Mouse (Mus musculus): ENCODE measurements around the gene Slc25a10.
A peak's percentile ranks its signal among the peaks of the same experiment; 100 is the strongest.

Gene Slc25a10

GRCm38 (mm10) chr11:120484265-120484981 is 7.2 kb upstream of the Slc25a10 start, which contains the start of gene Mrpl12:
Mrpl12 (plus strand) TSS chr11:120484613.
- peak; percentile 97 for DNase-seq (ENCODE audit: low spot score)

DNA sequence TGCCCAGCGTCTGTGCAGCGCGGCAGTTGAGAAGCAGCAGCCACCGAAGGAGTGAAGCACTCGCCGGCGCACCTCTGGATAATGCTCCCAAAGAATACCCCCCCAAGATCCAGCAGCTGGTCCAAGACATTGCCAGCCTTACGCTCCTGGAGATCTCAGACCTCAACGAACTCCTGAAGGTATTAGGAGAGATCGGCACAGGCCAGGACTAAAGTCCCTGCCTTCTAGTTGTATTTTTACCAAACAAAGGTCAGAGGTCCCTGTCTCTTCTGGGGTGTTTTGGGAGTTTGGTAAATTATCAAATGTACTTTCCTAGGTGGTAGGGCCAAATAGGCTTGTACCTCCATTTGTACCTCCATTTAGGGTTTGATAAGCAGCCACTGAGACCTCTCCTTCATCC is 6.4 kb upstream of the Slc25a10 start:
- DNase-seq (ENCODE audit: low spot score), result no peak

GRCm38 (mm10) chr11:120488516-120488915 is 3.1 kb upstream of the Slc25a10 start:
- no peak for DNase-seq (ENCODE audit: low spot score)

- DNase-seq (ENCODE audit: low spot score), result peak; percentile 95
Measured at GRCm38 (mm10) chr11:120489054-120489761, 2.4 kb upstream of the Slc25a10 start.

DNA sequence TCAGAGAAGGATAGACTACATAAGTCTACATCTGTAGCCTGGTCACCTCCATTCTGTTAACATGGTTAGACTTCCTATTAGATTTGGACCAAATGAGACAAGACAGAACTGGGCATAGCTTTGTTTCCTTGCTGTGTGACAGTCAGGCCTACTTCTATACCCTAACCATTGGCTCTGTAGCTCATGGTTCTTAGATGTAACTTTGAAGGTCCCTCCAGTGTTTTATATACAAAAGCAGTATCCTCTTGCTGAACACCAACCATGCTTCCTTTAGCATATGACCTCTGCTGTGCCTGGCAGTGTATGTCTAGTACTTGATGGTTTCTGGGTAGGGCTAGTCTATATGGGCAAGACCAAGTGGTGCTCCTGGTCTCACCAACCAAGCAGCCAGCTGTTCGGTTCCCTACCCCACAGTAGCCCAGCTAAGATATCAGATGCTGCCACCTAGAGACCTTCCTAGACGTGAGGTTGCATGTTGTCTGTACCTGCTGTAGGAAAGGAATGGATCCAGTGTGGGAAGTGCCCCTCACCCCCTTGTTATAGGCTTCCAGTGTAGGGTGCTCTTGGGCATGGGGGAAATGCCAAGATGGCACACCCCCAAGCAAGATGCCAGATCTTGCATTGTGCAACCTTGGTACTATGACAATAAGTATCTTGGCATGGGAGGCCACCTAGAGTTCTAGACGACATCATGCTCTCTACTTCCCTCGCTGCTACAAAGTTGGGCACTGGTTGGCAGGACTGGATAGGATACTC is 1.2 kb upstream of the Slc25a10 start:
- DNase-seq (ENCODE audit: low spot score), result no peak

- DNase-seq (ENCODE audit: low spot score), result peak; percentile 42
Measured at GRCm38 (mm10) chr11:120492024-120492877, 611 bp downstream of the Slc25a10 start.

DNA sequence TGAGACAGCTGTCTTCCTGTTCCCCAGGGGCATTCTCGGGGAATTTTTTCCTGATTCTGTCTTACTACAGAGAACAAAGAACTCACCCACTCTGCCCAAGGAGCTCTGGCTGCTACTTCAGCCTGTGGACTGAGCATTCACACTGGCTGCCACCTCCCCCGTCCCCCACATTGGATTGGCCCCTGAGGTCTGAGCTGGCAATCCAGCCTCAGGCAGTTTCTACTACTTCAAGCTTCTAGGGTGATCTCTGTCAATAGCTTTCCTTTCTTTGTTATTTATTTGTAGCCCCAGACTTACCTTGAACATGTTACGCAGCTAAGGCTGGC is 1.2 kb downstream of the Slc25a10 start:
- DNase-seq (ENCODE audit: low spot score), result peak; percentile 38

DNA sequence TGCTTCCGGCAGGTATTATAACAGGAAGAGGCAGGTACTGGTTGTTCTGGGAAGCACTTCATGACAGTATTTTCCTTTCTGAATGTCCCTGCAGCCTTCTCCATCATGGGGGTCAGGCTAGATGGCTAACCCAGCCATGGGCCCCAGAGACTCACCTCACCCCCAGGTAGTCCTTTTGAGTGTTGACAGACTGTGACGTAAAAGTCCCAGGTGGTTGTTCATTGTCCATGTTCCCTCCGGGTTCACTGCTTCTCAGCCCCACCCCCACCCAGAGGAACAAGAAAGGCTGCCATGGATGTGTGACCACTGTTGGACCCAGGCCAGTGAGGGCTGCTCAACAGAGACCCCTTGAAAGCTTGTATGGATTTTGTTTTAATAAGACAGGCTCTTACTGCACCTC is 1.7 kb downstream of the Slc25a10 start:
- DNase-seq (ENCODE audit: low spot score), result no peak

DNA sequence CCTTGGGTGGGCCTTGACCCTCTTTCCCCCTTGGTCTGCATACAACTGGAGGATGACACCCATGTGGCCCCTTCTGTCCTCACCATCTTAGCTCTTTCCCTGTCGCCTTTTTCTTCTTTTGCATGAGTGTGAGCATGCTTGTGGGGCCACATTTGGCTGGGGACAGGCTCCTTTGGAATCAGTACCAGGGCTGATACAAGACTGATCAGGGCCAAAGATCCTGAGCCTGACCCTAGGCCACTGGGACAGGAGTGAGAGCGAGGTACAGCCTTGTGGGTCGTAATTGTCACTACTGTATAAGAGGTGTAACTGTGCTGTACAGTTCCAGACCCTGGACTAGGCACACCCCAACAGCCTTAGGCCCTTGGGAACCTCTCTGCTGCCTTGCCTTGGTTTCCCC is 2.3 kb downstream of the Slc25a10 start:
- no peak for DNase-seq (ENCODE audit: low spot score)

GRCm38 (mm10) chr11:120497436-120497835 is 5.8 kb downstream of the Slc25a10 start:
- no peak for DNase-seq (ENCODE audit: low spot score)

DNA sequence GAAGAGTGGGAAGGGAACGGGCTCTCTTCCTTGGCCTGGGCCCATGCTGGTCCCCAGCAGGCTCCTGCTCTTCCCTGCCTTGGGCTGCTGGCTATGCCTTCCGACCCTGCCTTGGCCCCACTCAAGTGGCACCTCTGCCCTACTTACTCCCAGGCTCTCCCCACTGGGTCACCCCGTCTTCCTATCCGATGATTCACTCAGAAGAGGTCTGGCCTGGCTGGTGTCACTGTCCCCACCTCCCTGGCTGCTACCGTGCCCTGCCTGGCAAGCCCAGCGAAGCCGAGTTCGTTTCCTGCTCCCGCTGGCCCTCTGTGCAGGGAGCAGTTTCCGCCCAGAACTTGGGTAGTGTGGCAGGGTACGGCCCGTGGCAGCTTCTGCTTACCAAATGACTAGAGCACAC is 6.6 kb downstream of the Slc25a10 start:
- DNase-seq (ENCODE audit: low spot score), result no peak

- DNase-seq (ENCODE audit: low spot score), result no peak
Measured at GRCm38 (mm10) chr11:120498891-120499290, 7.3 kb downstream of the Slc25a10 start.

- no peak for DNase-seq (ENCODE audit: low spot score)
Measured at GRCm38 (mm10) chr11:120499894-120500293, 8.3 kb downstream of the Slc25a10 start.

- no peak for DNase-seq (ENCODE audit: low spot score)
Measured at GRCm38 (mm10) chr11:120500357-120500756, 8.7 kb downstream of the Slc25a10 start.

DNA sequence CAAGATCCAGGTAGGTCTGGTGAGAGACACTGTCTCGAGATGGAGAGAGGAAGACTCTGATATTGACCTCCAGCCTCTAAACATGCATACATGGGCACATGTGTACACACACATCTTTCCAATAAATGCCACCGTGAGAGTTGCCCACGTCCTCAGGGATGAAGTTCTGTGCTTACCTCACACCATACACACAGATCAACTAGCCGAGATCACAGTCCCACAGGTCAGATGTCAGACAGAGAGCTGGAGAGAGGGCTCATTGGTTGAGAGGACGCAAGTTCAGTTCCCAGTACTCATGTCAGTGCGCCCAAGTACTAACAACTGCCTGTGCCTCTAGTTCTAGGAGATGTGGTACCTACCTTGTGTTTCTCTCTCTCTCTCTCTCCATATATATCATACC is 9.4 kb downstream of the Slc25a10 start:
- DNase-seq (ENCODE audit: low spot score), result no peak

- no peak for DNase-seq (ENCODE audit: low spot score)
Measured at GRCm38 (mm10) chr11:120501701-120502100, 10.1 kb downstream of the Slc25a10 start.

GRCm38 (mm10) chr11:120505661-120506060 is 14.0 kb downstream of the Slc25a10 start:
- DNase-seq (ENCODE audit: low spot score), result no peak

GRCm38 (mm10) chr11:120506899-120507298 is 15.3 kb downstream of the Slc25a10 start:
- DNase-seq (ENCODE audit: low spot score), result peak; percentile 21

- no peak for DNase-seq (ENCODE audit: low spot score)
Measured at GRCm38 (mm10) chr11:120507611-120508289, 16.1 kb downstream of the Slc25a10 start.

- no peak for DNase-seq (ENCODE audit: low spot score)
Measured at GRCm38 (mm10) chr11:120508290-120508870, 16.7 kb downstream of the Slc25a10 start.

DNA sequence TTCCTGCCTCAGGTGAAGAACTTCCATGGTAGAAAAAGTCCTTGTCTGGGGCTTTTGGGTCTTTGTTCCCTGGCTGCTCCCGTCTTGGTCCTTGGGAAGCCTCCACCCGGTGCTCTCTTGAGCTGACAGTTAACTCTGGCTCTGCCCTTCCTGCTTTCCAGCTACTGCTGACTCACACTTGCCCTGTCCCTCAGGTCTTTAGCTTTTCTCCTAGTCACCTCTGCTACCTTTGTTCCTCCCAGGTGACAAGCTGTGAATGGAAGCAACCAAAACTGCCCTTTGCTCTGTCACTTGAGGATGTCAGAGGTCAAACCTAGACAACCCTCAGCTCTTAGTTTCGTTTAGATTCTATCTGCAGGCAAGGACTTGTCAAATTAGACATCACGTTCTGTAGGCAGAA is 18.3 kb downstream of the Slc25a10 start:
- DNase-seq (ENCODE audit: low spot score), result no peak

Measured in retina, embryonic 14.5 days (tissue).